Mouse (Mus musculus): ENCODE measurements around the gene Tsc22d4.
"Not testable (repeated sequence)": the region's sequence is repeated elsewhere in the genome, so short reads cannot be mapped to it uniquely, and the experiment has no call there.

Tsc22d4 gene

GRCm38 (mm10) chr5:137741023-137741931 is 4.3 kb upstream of the Tsc22d4 start, which contains the start of gene Nyap1:
Nyap1 (minus strand) TSS chr5:137741607.
- peak; percentile 85 for DNase-seq (ENCODE audit: low spot score)

GRCm38 (mm10) chr5:137742048-137742447 is 3.5 kb upstream of the Tsc22d4 start:
- DNase-seq (ENCODE audit: low spot score): no peak

- no peak for DNase-seq (ENCODE audit: low spot score)
These were observed 2.7 kb upstream of the Tsc22d4 start for GRCm38 (mm10) chr5:137742836-137743235.

- DNase-seq (ENCODE audit: low spot score): no peak
These were observed 1.3 kb upstream of the Tsc22d4 start for GRCm38 (mm10) chr5:137744197-137744596.

GRCm38 (mm10) chr5:137746282-137746850 is 836 bp downstream of the Tsc22d4 start:
- DNase-seq (ENCODE audit: low spot score): peak; percentile 78

- no peak for DNase-seq (ENCODE audit: low spot score)
These were observed 1.4 kb downstream of the Tsc22d4 start for GRCm38 (mm10) chr5:137746851-137747325.

GRCm38 (mm10) chr5:137747326-137747961 is 1.9 kb downstream of the Tsc22d4 start:
- no peak for DNase-seq (ENCODE audit: low spot score)

- DNase-seq (ENCODE audit: low spot score): no peak
These were observed 2.7 kb downstream of the Tsc22d4 start for GRCm38 (mm10) chr5:137748130-137748770.

- DNase-seq (ENCODE audit: low spot score): no peak
These were observed 3.8 kb downstream of the Tsc22d4 start for GRCm38 (mm10) chr5:137749196-137749836.

GRCm38 (mm10) chr5:137750212-137750611 is 4.7 kb downstream of the Tsc22d4 start:
- DNase-seq (ENCODE audit: low spot score): not testable (repeated sequence)

GRCm38 (mm10) chr5:137751221-137751887 is 5.8 kb downstream of the Tsc22d4 start:
- DNase-seq (ENCODE audit: low spot score): no peak

- no peak for DNase-seq (ENCODE audit: low spot score)
These were observed 6.5 kb downstream of the Tsc22d4 start for GRCm38 (mm10) chr5:137751988-137752387.

- no peak for DNase-seq (ENCODE audit: low spot score)
These were observed 7.7 kb downstream of the Tsc22d4 start for GRCm38 (mm10) chr5:137753111-137753832.

GRCm38 (mm10) chr5:137755425-137755824 is 9.9 kb downstream of the Tsc22d4 start:
- DNase-seq (ENCODE audit: low spot score): no peak

GRCm38 (mm10) chr5:137756106-137756505 is 10.6 kb downstream of the Tsc22d4 start:
- no peak for DNase-seq (ENCODE audit: low spot score)

- DNase-seq (ENCODE audit: low spot score): peak; percentile 64
These were observed 11.5 kb downstream of the Tsc22d4 start for GRCm38 (mm10) chr5:137756882-137757661.

GRCm38 (mm10) chr5:137757887-137758286 is 12.4 kb downstream of the Tsc22d4 start:
- DNase-seq (ENCODE audit: low spot score): peak; percentile 57

- DNase-seq (ENCODE audit: low spot score): no peak
These were observed 13.5 kb downstream of the Tsc22d4 start for GRCm38 (mm10) chr5:137758921-137759534.

- DNase-seq (ENCODE audit: low spot score): peak; percentile 90
These were observed 14.5 kb downstream of the Tsc22d4 start for GRCm38 (mm10) chr5:137759971-137760412.

Data from testis, postnatal 14 days (tissue).